Mouse (Mus musculus): ENCODE data around the gene Olfr523. TPM values are rescaled to one million over a fixed set of nuclear protein-coding genes. Genes with fewer than 3 reads are reported as not detected.
"Not testable (repeated sequence)": the region's sequence is repeated elsewhere in the genome, so short reads cannot be mapped to it uniquely, and the experiment has no call there.

The Olfr523 gene
- not detected in 2 replicates for polyA plus RNA-seq (2016; fragmentation: Nextera tagmentation; extraction: Ambion mirVana)

DNA sequence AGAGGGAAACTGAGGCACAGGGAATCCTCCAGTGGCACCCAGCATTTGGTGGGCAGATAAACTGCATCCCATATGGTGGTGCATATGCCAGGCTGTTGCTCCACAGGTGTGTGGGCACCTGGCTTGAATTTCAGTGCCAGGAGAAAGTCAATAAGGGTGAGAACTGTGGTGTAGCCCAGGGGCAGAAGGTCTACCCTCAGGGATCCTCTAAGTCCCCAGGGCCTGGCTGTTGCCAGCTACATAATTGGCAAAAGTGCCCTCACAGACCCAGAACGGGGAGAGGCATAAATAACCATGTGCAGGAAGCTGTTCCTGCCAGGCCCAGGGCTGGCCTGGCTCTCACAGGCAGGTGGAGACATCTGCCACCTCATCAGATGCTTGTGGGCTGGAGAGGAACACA, at the start of gene Olfr523:
TSS of gene Olfr523 (plus strand) at position 282 of the 400 bp plus-strand sequence.
- Histone ChIP-seq H3K27me3 (no peaks in the 10 kb centered on the region), H3K4me1 (no peaks in the 10 kb centered on the region), H3K9ac (replicated peaks) (no peak within 1 kb of the TSS), H3K27ac (replicated peaks) (no peak within 1 kb of the TSS), H3K36me3 (no peaks in the 10 kb centered on the region), H3K9me3 (no peaks in the 10 kb centered on the region), H3K4me2 (replicated peaks) (no peak within 1 kb of the TSS), H3K4me3 (no peak within 1 kb of the TSS)
- 65% methylated on average over 1 of the region's 1 CpGs for WGBS
- ATAC-seq (ENCODE audit: low FRiP score, low read depth), result no peak

DNA sequence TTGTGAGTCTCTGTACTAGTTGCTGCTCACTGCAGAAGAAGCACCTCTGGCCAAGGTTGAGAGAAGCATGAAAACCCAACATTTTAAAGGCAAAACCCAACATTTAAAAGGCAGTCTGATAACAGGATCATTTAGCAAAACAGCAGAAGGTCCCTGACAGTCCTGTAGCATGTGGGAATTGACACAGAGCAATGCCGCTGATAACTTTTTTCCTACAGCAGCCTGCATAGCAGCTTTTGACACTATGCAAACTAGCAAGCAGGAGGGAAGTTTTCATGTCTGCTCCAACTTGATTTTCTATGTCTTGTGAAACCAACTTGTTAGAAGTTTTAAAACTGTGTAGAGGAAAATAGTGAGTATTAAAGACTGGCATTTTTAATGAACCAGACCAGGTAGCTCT, 48.6 kb upstream of the Olfr523 start:
- Histone ChIP-seq H3K4me2 (replicated peaks) (no peak overlapping the region), H3K27me3 (no peaks in the 10 kb centered on the region; the same call in 1 of the 2 replicates), H3K27ac (replicated peaks) (no peak overlapping the region), H3K4me3 (no peak overlapping the region), H3K9ac (replicated peaks) (no peak overlapping the region), H3K36me3 (no peaks in the 10 kb centered on the region), H3K4me1 (peaks cover 9% of the 10 kb centered on the region), H3K9me3 (no peaks in the 10 kb centered on the region)
- ATAC-seq (ENCODE audit: low FRiP score, low read depth), result no peak
- WGBS, result 89% methylated on average over 1 of the region's 1 CpGs

DNA sequence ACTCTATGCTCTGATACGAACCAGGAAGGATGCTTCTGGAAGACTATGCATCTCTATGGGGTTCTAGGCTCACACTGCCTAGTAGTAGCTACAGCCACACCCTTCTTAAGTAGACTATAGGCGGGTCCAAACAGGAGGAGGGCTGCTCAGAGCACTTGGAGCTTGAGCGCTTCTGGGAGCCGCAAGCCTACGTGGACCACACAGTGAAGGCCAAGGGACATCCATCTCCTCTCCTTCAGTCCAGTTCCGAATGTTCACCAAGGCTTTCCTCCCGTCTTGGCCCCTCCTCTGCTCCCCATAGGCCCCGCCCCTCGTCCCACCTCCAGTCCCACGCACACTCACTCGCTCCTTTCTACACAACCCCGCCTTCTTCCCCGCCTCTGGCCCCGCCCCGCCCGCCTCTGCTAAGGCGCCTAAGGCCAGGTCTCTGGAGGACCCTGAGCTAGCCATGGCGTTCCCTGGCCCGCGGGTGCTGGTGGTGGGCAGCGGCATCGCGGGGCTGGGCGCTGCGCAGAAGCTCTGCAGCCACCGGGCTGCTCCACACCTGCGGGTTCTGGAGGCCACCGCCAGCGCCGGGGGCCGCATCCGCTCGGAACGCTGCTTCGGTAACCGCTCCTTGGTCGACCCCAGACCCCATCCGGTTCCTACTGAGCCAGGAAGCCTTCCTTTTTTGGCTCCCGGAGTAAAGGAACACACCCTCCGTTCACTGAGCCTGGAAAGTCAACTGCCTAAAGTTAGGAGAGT, 47.6 kb upstream of the Olfr523 start:
- peak; percentile 97 for ATAC-seq (ENCODE audit: low FRiP score, low read depth)
- H3K4me2 ChIP-seq (replicated peaks), result peak overlapping the region; percentile 77
- peak overlapping the region; percentile 74 for H3K4me3 ChIP-seq
- no peak overlapping the region for H3K27ac ChIP-seq (replicated peaks)
- peak overlapping the region; percentile 76 for H3K9ac ChIP-seq (replicated peaks)
- peaks cover 9% of the 10 kb centered on the region for H3K4me1 ChIP-seq
- 2% methylated on average over 40 of the region's 40 CpGs for WGBS
- no peaks in the 10 kb centered on the region for H3K9me3 ChIP-seq
- peaks cover 5% of the 10 kb centered on the region; the same call in 1 of the 2 replicates for H3K36me3 ChIP-seq
- H3K27me3 ChIP-seq, result no peaks in the 10 kb centered on the region; the same call in 1 of the 2 replicates

DNA sequence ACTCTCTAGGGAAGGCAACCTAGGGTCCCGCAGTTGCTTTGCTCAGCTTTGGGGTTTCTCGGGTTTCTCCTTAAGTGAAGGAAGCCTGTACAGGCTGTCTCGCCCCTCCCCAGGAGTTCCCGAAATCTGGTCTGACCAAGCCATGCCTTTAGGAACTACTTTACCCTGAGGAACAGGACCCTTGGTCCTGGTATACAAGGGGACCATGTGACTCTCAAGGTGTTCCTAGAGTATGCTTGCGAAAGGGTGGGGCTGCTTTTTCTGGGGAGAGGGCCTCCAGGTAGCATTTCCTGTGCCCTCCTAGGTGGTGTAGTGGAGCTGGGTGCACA, 47.0 kb upstream of the Olfr523 start:
- Histone ChIP-seq H3K36me3 (peaks cover 7% of the 10 kb centered on the region; the same call in 1 of the 2 replicates), H3K9ac (replicated peaks) (peak overlapping the region; percentile 76), H3K27ac (replicated peaks) (no peak overlapping the region), H3K27me3 (no peaks in the 10 kb centered on the region; the same call in 1 of the 2 replicates), H3K4me2 (replicated peaks) (peak overlapping the region; percentile 77), H3K9me3 (no peaks in the 10 kb centered on the region), H3K4me1 (peaks cover 9% of the 10 kb centered on the region), H3K4me3 (peak overlapping the region; percentile 74)
- WGBS, result 6% methylated on average over 5 of the region's 5 CpGs
- no peak for ATAC-seq (ENCODE audit: low FRiP score, low read depth)

DNA sequence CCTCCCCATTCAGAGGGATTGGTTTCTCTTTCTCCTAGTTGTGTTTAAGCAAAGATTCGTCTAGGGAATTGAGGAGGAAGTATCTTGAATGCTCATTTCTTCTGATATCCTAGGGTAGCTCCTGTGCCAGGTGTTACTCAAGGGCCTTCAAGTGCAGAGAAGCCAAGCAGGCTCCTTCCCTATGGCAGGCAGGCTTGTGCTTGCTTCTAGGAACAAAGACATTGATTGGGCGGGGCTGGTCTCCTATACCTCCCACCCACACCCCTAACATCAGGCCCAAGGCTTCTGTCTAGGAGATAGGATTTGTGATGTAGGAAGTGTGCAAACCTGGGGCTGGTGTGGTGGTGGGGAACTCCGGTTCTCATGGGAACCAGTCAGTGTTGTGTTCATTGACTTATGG, 46.1 kb upstream of the Olfr523 start:
- no peak for ATAC-seq (ENCODE audit: low FRiP score, low read depth)
- Histone ChIP-seq H3K4me1 (peaks cover 9% of the 10 kb centered on the region), H3K9me3 (no peaks in the 10 kb centered on the region), H3K36me3 (peaks cover 7% of the 10 kb centered on the region; the same call in 1 of the 2 replicates), H3K9ac (replicated peaks) (no peak overlapping the region), H3K27ac (replicated peaks) (no peak overlapping the region), H3K27me3 (no peaks in the 10 kb centered on the region; the same call in 1 of the 2 replicates), H3K4me3 (no peak overlapping the region), H3K4me2 (replicated peaks) (no peak overlapping the region)
- 91% methylated on average over 3 of the region's 3 CpGs for WGBS

DNA sequence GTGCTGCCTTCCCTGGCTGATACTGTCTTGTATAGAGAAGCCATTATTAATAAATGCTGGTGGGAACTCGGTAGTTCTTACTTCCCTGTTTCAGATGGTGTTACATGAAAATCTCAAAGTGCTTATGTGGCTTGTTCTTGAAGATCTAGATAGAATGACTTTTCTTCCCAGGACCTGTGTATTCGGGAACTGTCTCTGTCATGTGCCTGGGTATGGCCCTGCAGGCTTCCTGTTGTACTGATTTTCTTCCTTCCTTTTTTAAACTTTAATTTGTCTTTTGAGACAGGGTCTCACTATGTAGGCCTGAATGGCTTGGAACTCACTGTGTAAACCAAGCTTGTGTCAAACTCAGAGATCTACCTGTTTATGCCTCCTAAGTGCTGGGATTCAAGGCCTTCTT, 45.1 kb upstream of the Olfr523 start:
- H3K27ac ChIP-seq (replicated peaks), result no peak overlapping the region
- H3K9ac ChIP-seq (replicated peaks), result no peak overlapping the region
- peaks cover 9% of the 10 kb centered on the region for H3K4me1 ChIP-seq
- H3K4me2 ChIP-seq (replicated peaks), result no peak overlapping the region
- no peak overlapping the region for H3K4me3 ChIP-seq
- ATAC-seq (ENCODE audit: low FRiP score, low read depth), result no peak
- H3K9me3 ChIP-seq, result no peaks in the 10 kb centered on the region
- no peaks in the 10 kb centered on the region; the same call in 1 of the 2 replicates for H3K27me3 ChIP-seq
- WGBS, result 82% methylated on average over 2 of the region's 2 CpGs
- peaks cover 7% of the 10 kb centered on the region; the same call in 1 of the 2 replicates for H3K36me3 ChIP-seq

DNA sequence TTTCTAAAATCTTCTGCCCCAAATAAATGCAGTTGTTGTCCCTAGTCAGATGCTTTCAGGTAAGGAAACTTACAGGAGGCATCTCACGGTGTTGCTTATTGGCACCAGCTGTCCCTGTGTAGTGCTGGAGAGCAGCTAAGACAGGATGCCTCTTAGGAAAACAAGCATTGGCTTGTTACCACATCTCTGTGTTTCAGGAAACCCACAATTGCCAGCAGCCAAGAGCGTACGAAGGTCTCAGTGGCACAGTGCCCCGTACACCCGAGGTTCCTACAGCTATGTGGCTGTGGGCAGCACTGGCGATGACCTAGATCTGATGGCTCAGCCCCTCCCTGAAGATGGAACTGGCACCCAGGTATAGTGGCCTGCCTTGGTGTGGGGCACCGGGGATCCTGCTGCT, 40.8 kb upstream of the Olfr523 start:
- not testable (repeated sequence) for H3K27ac ChIP-seq (replicated peaks); ATAC-seq (ENCODE audit: low FRiP score, low read depth); H3K9ac ChIP-seq (replicated peaks); H3K4me1 ChIP-seq; H3K9me3 ChIP-seq; H3K36me3 ChIP-seq; H3K4me2 ChIP-seq (replicated peaks); H3K27me3 ChIP-seq; H3K4me3 ChIP-seq
- 92% methylated on average over 7 of the region's 7 CpGs for WGBS

DNA sequence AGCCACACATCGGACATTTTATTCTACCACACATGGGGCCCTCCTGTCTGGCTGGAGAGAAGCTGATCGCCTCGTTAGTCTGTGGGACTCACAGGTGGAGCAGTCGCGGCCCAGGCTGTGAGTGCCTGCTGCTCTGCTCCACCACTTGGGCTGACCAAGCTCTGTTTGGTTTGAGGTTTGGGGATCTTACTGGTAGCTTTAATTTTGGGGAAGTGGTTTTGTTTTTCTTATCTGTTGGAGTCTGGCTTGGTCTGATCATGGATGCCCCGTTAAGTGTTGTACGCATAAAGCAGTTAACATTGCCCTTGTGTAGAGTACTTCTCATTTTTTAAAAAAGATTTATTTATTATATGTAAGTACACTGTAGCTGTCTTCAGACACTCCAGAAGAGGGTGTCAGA, 39.0 kb upstream of the Olfr523 start:
- not testable (repeated sequence) for H3K4me3 ChIP-seq; H3K9me3 ChIP-seq; H3K9ac ChIP-seq (replicated peaks); H3K27me3 ChIP-seq; H3K4me1 ChIP-seq; H3K36me3 ChIP-seq; H3K27ac ChIP-seq (replicated peaks); ATAC-seq (ENCODE audit: low FRiP score, low read depth); H3K4me2 ChIP-seq (replicated peaks)
- WGBS, result 98% methylated on average over 7 of the region's 7 CpGs

DNA sequence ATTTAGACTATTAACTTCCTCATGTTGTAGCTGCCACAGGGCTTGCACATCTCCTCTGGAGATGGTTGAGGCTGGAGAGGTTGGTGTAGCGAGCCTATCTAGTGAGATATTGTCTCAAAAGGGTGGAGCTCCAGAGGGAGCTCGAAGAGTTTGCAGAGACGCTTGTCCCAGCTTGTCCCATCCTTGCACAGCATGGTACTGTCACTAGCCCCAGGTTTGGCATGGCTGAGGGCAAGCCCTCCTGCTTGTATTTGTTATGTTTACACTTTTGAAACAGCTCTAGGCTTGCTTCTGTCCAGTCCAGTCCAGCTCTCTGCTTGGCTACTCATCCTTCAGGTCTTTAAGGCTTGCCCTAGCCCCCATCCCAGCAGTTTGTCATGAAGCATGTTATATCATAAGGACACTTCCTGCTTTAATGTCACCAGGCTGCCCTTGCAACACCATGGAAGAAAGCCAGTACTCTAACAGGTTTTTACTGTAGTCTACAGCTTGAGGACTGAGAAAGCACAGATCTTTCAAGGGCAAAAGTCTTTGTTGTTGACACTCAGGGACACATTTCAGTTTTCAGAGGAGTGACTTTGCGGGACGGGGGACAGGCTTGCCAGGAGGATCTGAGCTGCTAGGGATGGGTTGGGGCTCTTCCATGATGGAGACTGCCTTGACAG, 37.8 kb upstream of the Olfr523 start:
- peaks cover 6% of the 10 kb centered on the region; the same call in 1 of the 2 replicates for H3K27me3 ChIP-seq
- peaks cover 4% of the 10 kb centered on the region; the same call in 1 of the 2 replicates for H3K36me3 ChIP-seq
- H3K4me1 ChIP-seq, result peaks cover 7% of the 10 kb centered on the region
- H3K9ac ChIP-seq (replicated peaks), result no peak overlapping the region
- no peak overlapping the region for H3K4me2 ChIP-seq (replicated peaks)
- H3K9me3 ChIP-seq, result no peaks in the 10 kb centered on the region
- no peak overlapping the region for H3K4me3 ChIP-seq
- ATAC-seq (ENCODE audit: low FRiP score, low read depth), result no peak
- no peak overlapping the region for H3K27ac ChIP-seq (replicated peaks)
- WGBS, result 87% methylated on average over 5 of the region's 5 CpGs

DNA sequence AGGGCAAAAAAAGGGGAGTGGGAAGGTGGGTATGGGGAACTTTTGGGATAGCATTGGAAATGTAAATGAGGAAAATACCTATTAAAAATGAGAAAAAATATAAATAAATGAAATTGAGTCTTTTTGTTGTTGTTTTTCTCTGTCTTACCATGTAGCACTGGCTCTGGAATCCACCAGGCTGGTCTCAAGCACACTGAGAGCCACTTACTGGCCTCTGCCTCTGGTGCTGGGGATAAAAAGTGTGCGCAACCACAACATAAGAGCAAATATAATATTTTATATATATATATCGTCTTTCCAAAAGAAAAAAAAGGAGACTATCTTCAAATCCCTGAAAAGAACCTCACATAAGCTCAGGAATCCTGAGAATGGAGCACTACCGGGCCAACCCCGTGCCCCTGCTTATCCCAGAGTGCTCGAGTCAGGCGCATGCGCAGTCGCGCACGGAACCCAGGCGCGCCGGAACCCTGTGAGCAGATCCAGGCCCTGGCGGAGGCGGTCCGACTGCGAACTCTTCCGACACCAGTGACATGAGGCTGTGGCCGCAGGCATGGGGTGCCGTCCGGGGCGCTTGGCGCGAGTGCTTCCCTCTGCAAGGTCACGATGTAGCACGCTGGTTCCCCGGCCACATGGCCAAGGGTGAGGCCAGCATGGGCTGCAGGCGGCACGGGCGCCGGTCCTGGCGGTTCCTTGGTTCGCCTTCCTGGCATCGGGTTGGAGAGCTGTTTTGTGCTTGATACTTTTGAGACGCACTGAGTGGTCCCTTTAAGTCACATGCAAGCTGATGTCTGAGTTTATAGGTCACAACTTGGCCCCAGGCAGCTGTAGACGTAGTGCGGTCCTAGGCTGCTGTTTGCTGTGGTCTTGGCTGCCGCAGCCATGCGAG, 35.6 kb upstream of the Olfr523 start, which contains the start of gene Mtg1:
TSS of gene Mtg1 (plus strand) at position 430 of the 886 bp plus-strand sequence.
- peak; percentile 97 for ATAC-seq (ENCODE audit: low FRiP score, low read depth)
- 1% methylated on average over 39 of the region's 39 CpGs for WGBS

DNA sequence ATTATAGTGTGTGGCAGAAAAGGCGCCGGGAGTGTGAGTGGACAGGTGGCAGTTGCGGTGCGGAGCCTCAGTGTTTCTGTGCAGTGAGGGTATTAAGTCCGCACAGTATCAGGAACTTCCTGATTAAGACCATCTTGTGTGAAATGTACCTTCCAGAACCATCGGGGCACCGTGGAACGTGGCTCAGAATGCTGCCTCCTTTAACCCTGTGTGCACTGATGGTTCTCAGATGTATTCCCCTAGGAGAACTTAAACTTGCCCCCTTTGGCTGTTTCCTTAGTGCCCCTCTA, 35.1 kb upstream of the Olfr523 start:
- H3K27me3 ChIP-seq, result peaks cover 11% of the 10 kb centered on the region; the same call in 1 of the 2 replicates
- peak overlapping the region; percentile 80 for H3K9ac ChIP-seq (replicated peaks)
- H3K36me3 ChIP-seq, result no peaks in the 10 kb centered on the region
- H3K27ac ChIP-seq (replicated peaks), result peak overlapping the region; percentile 68; the same call in 1 of the 2 replicates
- no peak for ATAC-seq (ENCODE audit: low FRiP score, low read depth)
- H3K4me3 ChIP-seq, result peak overlapping the region; percentile 85
- no peaks in the 10 kb centered on the region for H3K9me3 ChIP-seq
- WGBS, result 0% methylated on average over 8 of the region's 8 CpGs
- H3K4me1 ChIP-seq, result peaks cover 7% of the 10 kb centered on the region
- H3K4me2 ChIP-seq (replicated peaks), result peak overlapping the region; percentile 93

More for the DNA sequence above, 35.6 kb upstream of the Olfr523 start, which contains the start of gene Mtg1:
- Histone ChIP-seq H3K27ac (replicated peaks) (peak within 1 kb of the TSS; percentile 68; the same call in 1 of the 2 replicates), H3K27me3 (peaks cover 11% of the 10 kb centered on the region; the same call in 1 of the 2 replicates), H3K4me1 (peaks cover 7% of the 10 kb centered on the region), H3K9me3 (no peaks in the 10 kb centered on the region), H3K36me3 (no peaks in the 10 kb centered on the region), H3K4me3 (peak within 1 kb of the TSS; percentile 85), H3K4me2 (replicated peaks) (peak within 1 kb of the TSS; percentile 93), H3K9ac (replicated peaks) (peak within 1 kb of the TSS; percentile 80)

All from midbrain, embryonic 12.5 days (tissue).